Mouse (Mus musculus): Measurements from ENCODE around the gene St6galnac5. TPM values are rescaled to one million over a fixed set of nuclear protein-coding genes. Genes with fewer than 3 reads are reported as not detected.

St6galnac5 gene
- polyA plus RNA-seq, 1 experiment = 1.7 TPM

DNA sequence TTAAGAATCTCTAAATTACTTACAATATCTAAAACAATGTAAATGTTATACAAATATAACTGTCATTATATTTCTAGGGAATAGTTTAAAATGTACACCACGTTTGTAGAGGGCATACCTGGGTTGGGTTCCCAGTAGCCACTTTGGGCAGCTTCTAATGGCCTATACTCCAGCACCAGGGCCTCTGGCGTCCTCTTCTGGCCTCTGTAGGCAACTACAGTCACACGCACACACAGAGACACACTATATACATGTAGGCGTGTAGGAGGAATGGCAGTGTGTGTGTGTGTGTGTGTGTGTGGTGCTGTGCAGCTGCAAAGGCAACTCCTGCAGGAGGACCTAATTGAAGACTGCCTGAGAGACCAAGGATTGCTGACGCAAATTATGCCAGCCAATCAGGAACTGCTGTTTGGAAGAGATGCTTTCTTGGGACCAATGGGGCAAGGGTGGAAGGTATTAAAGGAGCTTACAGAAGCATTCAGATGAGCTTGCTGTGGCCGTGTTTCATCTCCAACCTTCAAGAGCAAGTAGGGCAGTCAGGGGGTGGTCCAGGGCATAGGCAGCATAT, 106.2 kb downstream of the St6galnac5 start:
- H3K4me3 ChIP-seq (ENCODE audit: insufficient read depth, low read depth, low read length) = no peak overlapping the region
- no peaks in the 10 kb centered on the region for H3K4me1 ChIP-seq (ENCODE audit: control insufficient read depth, insufficient read depth, insufficient read length, low read length)
- H3K27ac ChIP-seq (replicated peaks; ENCODE audit: low read depth, low read length) = no peak overlapping the region

DNA sequence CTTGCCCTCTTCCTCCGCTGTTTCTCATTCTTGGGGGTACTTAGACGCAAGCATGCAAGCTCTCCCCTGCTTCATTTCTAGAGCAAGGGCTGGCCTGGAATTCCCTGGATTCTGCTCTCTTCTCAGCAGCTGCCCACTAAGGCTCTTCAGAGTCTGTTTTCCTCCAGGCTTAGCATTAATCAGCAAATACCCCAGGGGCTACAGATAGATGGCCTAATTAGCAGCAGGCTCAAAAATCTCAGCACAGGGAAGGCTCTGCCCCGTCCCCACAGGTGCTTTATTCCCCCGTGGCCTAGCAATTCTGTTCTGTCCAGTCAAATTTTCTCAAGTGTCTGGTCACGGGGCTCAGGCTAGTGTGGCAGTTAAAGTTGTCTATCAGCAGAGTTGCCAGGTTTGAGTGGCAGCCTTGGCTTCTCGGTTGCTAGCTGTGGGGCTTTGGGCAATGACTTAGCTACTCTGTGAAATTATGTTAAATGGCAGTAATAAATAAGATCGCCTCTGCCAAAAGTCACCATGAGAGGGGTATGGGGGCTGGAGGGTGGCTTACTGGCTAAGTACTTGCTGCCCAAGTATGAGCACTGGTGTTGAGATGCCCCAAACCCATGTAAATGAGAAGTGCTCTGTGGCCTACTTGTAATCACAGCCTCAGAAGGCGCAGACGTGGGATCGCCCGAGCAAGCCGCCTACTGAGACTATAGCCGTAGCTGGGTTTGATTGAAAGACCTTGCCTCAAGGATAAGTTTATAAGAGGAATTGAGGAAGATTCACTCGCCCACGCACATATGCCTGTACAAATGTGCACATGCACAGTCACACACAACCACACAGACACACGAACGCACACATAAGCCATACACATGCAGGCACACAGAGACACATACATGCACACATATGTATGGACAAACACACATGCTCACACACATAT, 107.4 kb downstream of the St6galnac5 start:
- H3K4me3 ChIP-seq (ENCODE audit: insufficient read depth, low read depth, low read length) = no peak overlapping the region
- no peak overlapping the region for H3K27ac ChIP-seq (replicated peaks; ENCODE audit: low read depth, low read length)
- H3K4me1 ChIP-seq (ENCODE audit: control insufficient read depth, insufficient read depth, insufficient read length, low read length) = no peaks in the 10 kb centered on the region

- H3K4me3 ChIP-seq (ENCODE audit: insufficient read depth, low read depth, low read length) = no peak overlapping the region
- no peak overlapping the region for H3K27ac ChIP-seq (replicated peaks; ENCODE audit: low read depth, low read length)
- H3K4me1 ChIP-seq (ENCODE audit: control insufficient read depth, insufficient read depth, insufficient read length, low read length) = no peaks in the 10 kb centered on the region
Observed at GRCm38 (mm10) chr3:152872596-152872995, 109.5 kb downstream of the St6galnac5 start.

DNA sequence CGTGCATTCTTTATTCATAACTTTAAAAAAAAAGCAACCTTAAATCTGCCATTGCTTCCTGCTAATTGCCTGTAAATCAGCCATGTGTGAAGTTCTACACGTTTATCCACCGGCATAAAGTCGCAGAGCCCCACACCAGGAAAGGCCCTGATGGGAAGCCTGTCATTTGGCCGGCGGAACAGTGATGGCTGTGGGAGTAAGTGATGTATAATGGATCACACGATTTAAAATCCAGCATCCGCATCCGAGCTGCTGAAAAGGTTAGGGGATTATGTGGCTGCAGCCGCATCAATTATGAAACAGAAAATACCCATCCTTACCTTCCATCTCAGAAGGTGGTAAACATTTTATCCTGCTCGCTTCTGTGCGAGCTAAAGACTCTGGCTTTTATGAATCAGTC, 110.0 kb downstream of the St6galnac5 start:
- Histone ChIP-seq H3K4me3 (ENCODE audit: insufficient read depth, low read depth, low read length) (no peak overlapping the region), H3K27ac (replicated peaks; ENCODE audit: low read depth, low read length) (no peak overlapping the region), H3K4me1 (ENCODE audit: control insufficient read depth, insufficient read depth, insufficient read length, low read length) (no peaks in the 10 kb centered on the region)

GRCm38 (mm10) chr3:152867654-152868525, 114.2 kb downstream of the St6galnac5 start:
- Histone ChIP-seq H3K27ac (replicated peaks; ENCODE audit: low read depth, low read length) (no peak overlapping the region), H3K4me3 (ENCODE audit: insufficient read depth, low read depth, low read length) (no peak overlapping the region), H3K4me1 (ENCODE audit: control insufficient read depth, insufficient read depth, insufficient read length, low read length) (no peaks in the 10 kb centered on the region)

- H3K27ac ChIP-seq (replicated peaks; ENCODE audit: low read depth, low read length) = no peak overlapping the region
- no peaks in the 10 kb centered on the region for H3K4me1 ChIP-seq (ENCODE audit: control insufficient read depth, insufficient read depth, insufficient read length, low read length)
- no peak overlapping the region for H3K4me3 ChIP-seq (ENCODE audit: insufficient read depth, low read depth, low read length)
Observed at GRCm38 (mm10) chr3:152866035-152866965, 115.7 kb downstream of the St6galnac5 start.

DNA sequence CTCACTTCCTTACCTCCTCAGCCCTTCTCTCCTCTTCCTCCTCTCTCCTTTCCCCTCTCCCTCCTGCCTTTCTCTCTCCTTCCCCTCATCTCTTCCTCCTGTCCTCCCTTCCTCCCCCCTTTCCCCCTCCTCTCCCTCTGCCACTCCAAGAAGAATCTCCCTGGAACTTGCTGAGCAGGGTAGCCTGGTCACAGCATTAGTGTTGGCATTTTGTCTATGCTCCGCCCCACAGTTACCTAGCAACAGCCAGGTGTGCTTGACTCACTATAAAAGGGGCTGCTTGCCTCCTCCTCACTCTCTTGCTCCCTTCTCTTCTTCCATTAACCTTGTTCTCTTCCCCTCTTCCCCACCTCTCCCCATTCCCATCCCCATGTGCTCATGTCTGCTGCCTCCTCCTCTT, 120.1 kb downstream of the St6galnac5 start:
- no peak overlapping the region for H3K27ac ChIP-seq (replicated peaks; ENCODE audit: low read depth, low read length)
- H3K4me3 ChIP-seq (ENCODE audit: insufficient read depth, low read depth, low read length) = no peak overlapping the region
- no peaks in the 10 kb centered on the region for H3K4me1 ChIP-seq (ENCODE audit: control insufficient read depth, insufficient read depth, insufficient read length, low read length)

DNA sequence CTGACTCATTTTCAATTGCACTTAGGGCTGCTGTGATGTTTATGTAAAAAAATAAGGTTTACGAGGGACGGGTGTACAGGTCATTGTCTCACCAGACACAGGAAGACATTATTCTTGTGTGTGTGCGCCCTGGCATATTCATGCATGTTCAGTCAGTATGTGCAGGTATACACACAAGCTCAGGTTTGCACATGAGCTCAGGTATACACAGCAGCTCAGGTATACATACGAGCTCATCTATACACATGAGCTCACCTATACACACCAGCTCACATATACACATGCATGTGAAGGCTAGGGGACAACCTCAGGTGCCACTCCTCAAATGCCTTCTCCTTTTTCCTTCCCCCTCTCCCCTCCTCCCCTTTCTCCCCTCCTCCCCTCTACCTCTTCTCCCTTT, 120.6 kb downstream of the St6galnac5 start:
- no peak overlapping the region for H3K27ac ChIP-seq (replicated peaks; ENCODE audit: low read depth, low read length)
- no peak overlapping the region for H3K4me3 ChIP-seq (ENCODE audit: insufficient read depth, low read depth, low read length)
- H3K4me1 ChIP-seq (ENCODE audit: control insufficient read depth, insufficient read depth, insufficient read length, low read length) = no peaks in the 10 kb centered on the region

DNA sequence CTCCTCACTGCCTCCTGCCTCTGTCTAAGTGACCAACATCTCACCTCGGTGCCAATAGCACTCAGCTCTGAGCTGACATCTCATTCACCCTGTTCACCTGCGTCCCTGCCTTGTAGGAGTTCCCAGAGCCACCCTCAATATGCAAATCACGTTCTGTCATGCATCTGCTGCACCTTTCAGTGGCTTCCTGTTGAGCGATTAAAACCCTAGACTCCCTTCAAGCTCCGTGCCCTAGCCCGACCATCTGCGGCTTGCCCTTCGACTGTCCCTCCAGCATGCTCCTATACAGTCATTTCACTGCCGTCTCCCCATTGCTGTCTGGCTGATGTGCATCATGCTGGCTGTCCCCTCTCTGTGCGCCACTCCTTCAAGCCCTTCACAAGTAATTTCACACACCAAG, 126.0 kb downstream of the St6galnac5 start:
- no peaks in the 10 kb centered on the region for H3K4me1 ChIP-seq (ENCODE audit: control insufficient read depth, insufficient read depth, insufficient read length, low read length)
- no peak overlapping the region for H3K4me3 ChIP-seq (ENCODE audit: insufficient read depth, low read depth, low read length)
- no peak overlapping the region for H3K27ac ChIP-seq (replicated peaks; ENCODE audit: low read depth, low read length)

DNA sequence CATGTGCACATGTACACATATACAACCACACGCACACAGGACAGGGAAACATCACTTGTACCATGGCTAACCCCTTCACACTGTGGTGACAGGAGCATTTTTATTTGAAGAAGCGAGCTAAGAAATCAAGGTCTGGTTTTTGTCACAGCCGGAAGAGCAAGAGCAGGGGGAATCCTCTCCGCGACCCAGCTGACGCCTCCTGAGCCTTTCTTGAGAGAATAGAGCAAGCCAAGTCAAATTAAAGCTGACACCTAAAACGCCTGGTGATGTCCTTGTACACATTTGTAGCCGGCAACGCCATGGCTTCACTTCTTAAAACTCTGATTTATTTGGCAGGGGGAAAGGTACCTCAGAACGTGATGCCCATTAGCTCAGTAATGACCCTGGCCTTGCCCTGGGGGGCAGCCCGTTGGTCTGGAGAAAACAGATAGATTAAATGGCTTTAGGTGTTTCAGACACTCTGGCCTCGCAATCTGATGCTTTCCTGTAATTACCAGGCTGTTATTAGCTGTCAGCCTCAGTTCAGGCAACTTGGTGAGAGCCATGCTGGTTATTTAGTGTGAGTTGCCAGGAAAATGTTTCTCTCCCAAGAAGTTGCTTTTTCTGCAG, 126.9 kb downstream of the St6galnac5 start:
- Histone ChIP-seq H3K4me3 (ENCODE audit: insufficient read depth, low read depth, low read length) (no peak overlapping the region), H3K27ac (replicated peaks; ENCODE audit: low read depth, low read length) (no peak overlapping the region), H3K4me1 (ENCODE audit: control insufficient read depth, insufficient read depth, insufficient read length, low read length) (no peaks in the 10 kb centered on the region)

DNA sequence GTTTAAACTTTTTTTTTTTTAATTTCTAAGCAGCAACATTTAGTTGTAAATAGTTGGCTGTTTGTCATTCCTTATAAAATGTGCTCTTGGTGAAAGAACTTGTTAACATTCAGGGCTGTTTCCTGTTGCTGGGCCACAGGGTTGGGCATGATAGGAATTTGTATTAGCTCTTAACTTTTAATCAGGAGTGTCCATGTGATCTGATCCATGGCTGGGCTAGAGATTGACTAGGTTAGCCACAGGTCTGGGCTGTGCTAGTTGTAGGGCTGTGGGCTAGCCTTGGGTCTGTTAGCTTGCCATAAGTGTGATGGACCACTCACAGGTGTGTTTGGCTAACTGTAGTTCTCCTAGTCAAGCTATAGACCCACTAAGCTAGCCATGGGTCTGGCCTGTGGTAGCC, 138.1 kb downstream of the St6galnac5 start:
- no peak overlapping the region for H3K4me3 ChIP-seq (ENCODE audit: insufficient read depth, low read depth, low read length)

DNA sequence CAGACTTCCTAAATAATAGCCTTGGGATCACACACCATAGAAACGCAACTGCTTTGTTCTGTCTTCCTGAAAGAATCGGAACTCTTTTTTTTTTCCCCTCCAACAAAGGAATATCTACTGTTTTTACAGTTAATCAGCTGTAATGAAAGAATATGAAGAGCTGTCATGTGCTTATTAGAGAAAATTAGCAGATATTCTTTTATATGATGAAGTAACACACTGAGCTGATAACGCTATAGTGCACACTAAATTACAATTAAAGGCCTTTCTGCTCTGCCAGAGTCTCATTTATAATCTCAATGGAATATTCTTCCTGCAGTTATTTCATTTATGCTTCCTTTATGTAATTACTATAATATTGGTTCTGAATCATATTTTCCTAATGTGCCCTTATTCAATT, 139.4 kb downstream of the St6galnac5 start:
- Histone ChIP-seq H3K4me1 (ENCODE audit: control insufficient read depth, insufficient read depth, insufficient read length, low read length) (no peaks in the 10 kb centered on the region), H3K27ac (replicated peaks; ENCODE audit: low read depth, low read length) (no peak overlapping the region), H3K4me3 (ENCODE audit: insufficient read depth, low read depth, low read length) (no peak overlapping the region)

More for the DNA sequence above, 138.1 kb downstream of the St6galnac5 start:
- H3K27ac ChIP-seq (replicated peaks; ENCODE audit: low read depth, low read length) = no peak overlapping the region
- H3K4me1 ChIP-seq (ENCODE audit: control insufficient read depth, insufficient read depth, insufficient read length, low read length) = no peaks in the 10 kb centered on the region

- H3K4me3 ChIP-seq (ENCODE audit: insufficient read depth, low read depth, low read length) = no peak overlapping the region
- no peaks in the 10 kb centered on the region for H3K4me1 ChIP-seq (ENCODE audit: control insufficient read depth, insufficient read depth, insufficient read length, low read length)
Observed at GRCm38 (mm10) chr3:152841264-152841663, 140.8 kb downstream of the St6galnac5 start.

DNA sequence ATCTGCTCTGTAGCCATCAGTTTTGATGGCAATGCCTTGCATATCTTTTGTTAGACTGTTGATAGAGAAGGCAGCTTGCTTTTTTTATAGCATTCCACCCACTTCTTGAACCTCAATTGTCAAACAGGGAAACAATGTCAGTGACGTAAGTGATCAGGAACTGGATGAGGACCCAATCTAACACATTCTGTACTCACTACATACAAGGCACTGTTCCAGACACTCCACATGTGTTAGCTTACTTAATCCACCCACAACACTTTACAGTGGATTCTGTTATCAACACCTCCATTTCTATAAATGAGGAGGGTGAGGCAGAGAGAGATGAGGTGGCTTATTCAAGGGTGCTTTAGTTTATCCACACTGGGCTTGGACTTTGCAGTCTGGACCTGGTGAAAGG, 144.1 kb downstream of the St6galnac5 start:
- H3K4me3 ChIP-seq (ENCODE audit: insufficient read depth, low read depth, low read length) = no peak overlapping the region
- no peak overlapping the region for H3K27ac ChIP-seq (replicated peaks; ENCODE audit: low read depth, low read length)
- H3K4me1 ChIP-seq (ENCODE audit: control insufficient read depth, insufficient read depth, insufficient read length, low read length) = no peaks in the 10 kb centered on the region

More at GRCm38 (mm10) chr3:152841264-152841663, 140.8 kb downstream of the St6galnac5 start:
- H3K27ac ChIP-seq (replicated peaks; ENCODE audit: low read depth, low read length) = no peak overlapping the region

All from brown adipose tissue, adult 24 weeks (tissue).